Mouse (Mus musculus): ENCODE measurements at regions not wholly inside any gene's neighbourhood (a gene's known extent, or its start where the extent isn't known, plus 50 kb on each side); places are given as distances from the start of the nearest gene placed in this dataset.

GRCm38 (mm10) chr12:77674352-77674751 is 436.4 kb downstream of the Fut8 start:
- H3K27me3 ChIP-seq (ENCODE audit: control insufficient read depth, insufficient read depth, low read length, poor library complexity, severe bottlenecking) = no peaks in the 10 kb centered on the region
- no peaks in the 10 kb centered on the region for H3K4me1 ChIP-seq (ENCODE audit: control insufficient read depth, insufficient read depth, low read length)
- H3K4me3 ChIP-seq (ENCODE audit: low read depth, low read length) = no peak overlapping the region
- TF ChIP-seq POLR2A (IDR thresholded peaks at IDR 0.05; ENCODE audit: insufficient read depth, low read length) = no peak
- no peak for TF ChIP-seq CTCF (IDR thresholded peaks at IDR 0.05; ENCODE audit: low read depth, low read length)
- no peak for TF ChIP-seq EP300 (IDR thresholded peaks at IDR 0.05; ENCODE audit: insufficient read depth, low read depth, low read length)
- no peak overlapping the region for H3K9ac ChIP-seq (ENCODE audit: low read depth, poor library complexity, severe bottlenecking)
- no peak overlapping the region for H3K27ac ChIP-seq (ENCODE audit: insufficient read depth, low read length)
- no peaks in the 10 kb centered on the region for H3K9me3 ChIP-seq (replicated peaks; ENCODE audit: control insufficient read depth, insufficient read depth, low read length, poor library complexity, severe bottlenecking)
- no peaks in the 10 kb centered on the region for H3K36me3 ChIP-seq (ENCODE audit: control insufficient read depth, insufficient read depth, low read length, poor library complexity, severe bottlenecking)

GRCm38 (mm10) chr12:77674755-77675154 is 436.8 kb downstream of the Fut8 start:
- no peak overlapping the region for H3K9ac ChIP-seq (ENCODE audit: low read depth, poor library complexity, severe bottlenecking)
- H3K36me3 ChIP-seq (ENCODE audit: control insufficient read depth, insufficient read depth, low read length, poor library complexity, severe bottlenecking) = no peaks in the 10 kb centered on the region
- TF ChIP-seq CTCF (IDR thresholded peaks at IDR 0.05; ENCODE audit: low read depth, low read length) (peak; percentile 66), EP300 (IDR thresholded peaks at IDR 0.05; ENCODE audit: insufficient read depth, low read depth, low read length) (no peak)
- no peaks in the 10 kb centered on the region for H3K27me3 ChIP-seq (ENCODE audit: control insufficient read depth, insufficient read depth, low read length, poor library complexity, severe bottlenecking)
- no peak overlapping the region for H3K27ac ChIP-seq (ENCODE audit: insufficient read depth, low read length)
- no peaks in the 10 kb centered on the region for H3K4me1 ChIP-seq (ENCODE audit: control insufficient read depth, insufficient read depth, low read length)
- no peak overlapping the region for H3K4me3 ChIP-seq (ENCODE audit: low read depth, low read length)
- no peaks in the 10 kb centered on the region for H3K9me3 ChIP-seq (replicated peaks; ENCODE audit: control insufficient read depth, insufficient read depth, low read length, poor library complexity, severe bottlenecking)

GRCm38 (mm10) chr12:77678040-77678439 is 440.1 kb downstream of the Fut8 start:
- Histone ChIP-seq H3K27ac (ENCODE audit: insufficient read depth, low read length) (no peak overlapping the region), H3K36me3 (ENCODE audit: control insufficient read depth, insufficient read depth, low read length, poor library complexity, severe bottlenecking) (no peaks in the 10 kb centered on the region), H3K4me1 (ENCODE audit: control insufficient read depth, insufficient read depth, low read length) (no peaks in the 10 kb centered on the region), H3K9ac (ENCODE audit: low read depth, poor library complexity, severe bottlenecking) (no peak overlapping the region), H3K9me3 (replicated peaks; ENCODE audit: control insufficient read depth, insufficient read depth, low read length, poor library complexity, severe bottlenecking) (no peaks in the 10 kb centered on the region), H3K4me3 (ENCODE audit: low read depth, low read length) (no peak overlapping the region), H3K27me3 (ENCODE audit: control insufficient read depth, insufficient read depth, low read length, poor library complexity, severe bottlenecking) (no peaks in the 10 kb centered on the region)
- TF ChIP-seq POLR2A (IDR thresholded peaks at IDR 0.05; ENCODE audit: insufficient read depth, low read length) = no peak
- no peak for TF ChIP-seq CTCF (IDR thresholded peaks at IDR 0.05; ENCODE audit: low read depth, low read length)
- TF ChIP-seq EP300 (IDR thresholded peaks at IDR 0.05; ENCODE audit: insufficient read depth, low read depth, low read length) = no peak

- H3K4me1 ChIP-seq (ENCODE audit: control insufficient read depth, insufficient read depth, low read length) = no peaks in the 10 kb centered on the region
- H3K27ac ChIP-seq (ENCODE audit: insufficient read depth, low read length) = no peak overlapping the region
- no peaks in the 10 kb centered on the region for H3K36me3 ChIP-seq (ENCODE audit: control insufficient read depth, insufficient read depth, low read length, poor library complexity, severe bottlenecking)
- TF ChIP-seq POLR2A (IDR thresholded peaks at IDR 0.05; ENCODE audit: insufficient read depth, low read length) (no peak), CTCF (IDR thresholded peaks at IDR 0.05; ENCODE audit: low read depth, low read length) (no peak)
- H3K4me3 ChIP-seq (ENCODE audit: low read depth, low read length) = no peak overlapping the region
- no peaks in the 10 kb centered on the region; the same call in 1 of the 2 replicates for H3K27me3 ChIP-seq (ENCODE audit: control insufficient read depth, insufficient read depth, low read length, poor library complexity, severe bottlenecking)
- H3K9ac ChIP-seq (ENCODE audit: low read depth, poor library complexity, severe bottlenecking) = no peak overlapping the region
- H3K9me3 ChIP-seq (replicated peaks; ENCODE audit: control insufficient read depth, insufficient read depth, low read length, poor library complexity, severe bottlenecking) = no peaks in the 10 kb centered on the region
Observed at GRCm38 (mm10) chr12:77694101-77694500, 456.2 kb downstream of the Fut8 start.

- H3K27me3 ChIP-seq (ENCODE audit: control insufficient read depth, insufficient read depth, low read length, poor library complexity, severe bottlenecking) = no peaks in the 10 kb centered on the region; the same call in 1 of the 2 replicates
- no peak overlapping the region for H3K4me3 ChIP-seq (ENCODE audit: low read depth, low read length)
- no peak overlapping the region for H3K9ac ChIP-seq (ENCODE audit: low read depth, poor library complexity, severe bottlenecking)
- H3K9me3 ChIP-seq (replicated peaks; ENCODE audit: control insufficient read depth, insufficient read depth, low read length, poor library complexity, severe bottlenecking) = no peaks in the 10 kb centered on the region
- H3K36me3 ChIP-seq (ENCODE audit: control insufficient read depth, insufficient read depth, low read length, poor library complexity, severe bottlenecking) = no peaks in the 10 kb centered on the region
- no peak overlapping the region for H3K27ac ChIP-seq (ENCODE audit: insufficient read depth, low read length)
- TF ChIP-seq POLR2A (IDR thresholded peaks at IDR 0.05; ENCODE audit: insufficient read depth, low read length) = no peak
- H3K4me1 ChIP-seq (ENCODE audit: control insufficient read depth, insufficient read depth, low read length) = no peaks in the 10 kb centered on the region
Observed at GRCm38 (mm10) chr12:77696039-77696631, 458.2 kb downstream of the Fut8 start.

GRCm38 (mm10) chr12:77696662-77697061 is 458.7 kb downstream of the Fut8 start:
- H3K4me1 ChIP-seq (ENCODE audit: control insufficient read depth, insufficient read depth, low read length) = no peaks in the 10 kb centered on the region
- no peaks in the 10 kb centered on the region; the same call in 1 of the 2 replicates for H3K27me3 ChIP-seq (ENCODE audit: control insufficient read depth, insufficient read depth, low read length, poor library complexity, severe bottlenecking)
- H3K4me3 ChIP-seq (ENCODE audit: low read depth, low read length) = no peak overlapping the region
- no peak overlapping the region for H3K9ac ChIP-seq (ENCODE audit: low read depth, poor library complexity, severe bottlenecking)
- TF ChIP-seq POLR2A (IDR thresholded peaks at IDR 0.05; ENCODE audit: insufficient read depth, low read length) = no peak
- no peak for TF ChIP-seq CTCF (IDR thresholded peaks at IDR 0.05; ENCODE audit: low read depth, low read length)
- no peak for TF ChIP-seq EP300 (IDR thresholded peaks at IDR 0.05; ENCODE audit: insufficient read depth, low read depth, low read length)
- H3K36me3 ChIP-seq (ENCODE audit: control insufficient read depth, insufficient read depth, low read length, poor library complexity, severe bottlenecking) = no peaks in the 10 kb centered on the region
- no peak overlapping the region for H3K27ac ChIP-seq (ENCODE audit: insufficient read depth, low read length)
- no peaks in the 10 kb centered on the region for H3K9me3 ChIP-seq (replicated peaks; ENCODE audit: control insufficient read depth, insufficient read depth, low read length, poor library complexity, severe bottlenecking)
